Mouse (Mus musculus) thymus, postnatal 25 days (tissue): Measurements from ENCODE around the gene Abhd17b.
"Not testable (repeated sequence)": the region's sequence is repeated elsewhere in the genome, so short reads cannot be mapped to it uniquely, and the experiment has no call there.

Experiments
- DNase-seq: peaks from one replicate; pipeline ENCODE4 v3.0.0; 2022

Gene Abhd17b

GRCm38 (mm10) chr19:21652285-21653171 lies 457 bp upstream of the Abhd17b start, which contains the start of gene 1110059E24Rik:
TSS of gene 1110059E24Rik (minus strand) at chr19:21652976.
- peak; percentile 94 for DNase-seq

DNA sequence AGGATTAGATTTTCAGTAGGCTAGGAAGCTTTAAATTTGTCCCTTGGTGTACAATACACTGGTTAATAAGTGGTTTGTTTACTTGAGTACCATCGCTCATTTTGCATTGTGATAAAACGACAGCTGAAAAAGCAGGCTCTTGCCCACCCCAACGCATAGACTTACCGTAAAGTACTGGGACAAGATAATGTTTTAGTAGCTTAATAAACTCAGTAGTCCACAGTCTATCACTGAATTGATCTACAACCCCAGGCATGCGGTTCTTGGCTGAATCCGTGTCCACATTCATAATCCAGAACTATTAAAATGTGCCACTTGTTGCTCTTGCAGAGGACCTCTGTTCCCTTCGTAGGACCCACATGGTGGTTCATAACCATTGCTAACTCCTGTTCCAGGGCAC lies 1.8 kb downstream of the Abhd17b start:
- no peak for DNase-seq

DNA sequence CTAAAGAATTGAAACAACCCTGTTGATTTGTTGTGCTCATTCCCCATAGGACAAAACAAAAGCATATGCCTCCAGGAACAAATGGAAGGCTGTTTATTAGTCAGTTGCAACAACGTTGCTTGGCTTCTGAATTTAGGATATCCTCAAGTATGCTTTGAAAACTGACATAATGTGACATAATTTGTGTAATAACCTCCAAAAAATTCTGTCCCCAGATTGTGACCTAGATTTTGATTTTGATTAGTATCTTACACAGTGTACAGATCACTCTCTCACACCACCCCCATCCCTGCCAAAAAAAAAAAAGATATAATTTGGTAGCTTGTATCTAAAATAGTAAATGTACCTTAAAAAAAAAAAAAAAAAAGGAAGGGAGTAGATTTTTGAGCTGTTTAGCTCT lies 7.7 kb downstream of the Abhd17b start:
- DNase-seq: no peak

GRCm38 (mm10) chr19:21663756-21664456 lies 10.9 kb downstream of the Abhd17b start:
- DNase-seq: no peak

GRCm38 (mm10) chr19:21669650-21670049 lies 16.7 kb downstream of the Abhd17b start:
- DNase-seq: no peak

- DNase-seq: no peak
Observed at GRCm38 (mm10) chr19:21674354-21675096, 21.5 kb downstream of the Abhd17b start.

DNA sequence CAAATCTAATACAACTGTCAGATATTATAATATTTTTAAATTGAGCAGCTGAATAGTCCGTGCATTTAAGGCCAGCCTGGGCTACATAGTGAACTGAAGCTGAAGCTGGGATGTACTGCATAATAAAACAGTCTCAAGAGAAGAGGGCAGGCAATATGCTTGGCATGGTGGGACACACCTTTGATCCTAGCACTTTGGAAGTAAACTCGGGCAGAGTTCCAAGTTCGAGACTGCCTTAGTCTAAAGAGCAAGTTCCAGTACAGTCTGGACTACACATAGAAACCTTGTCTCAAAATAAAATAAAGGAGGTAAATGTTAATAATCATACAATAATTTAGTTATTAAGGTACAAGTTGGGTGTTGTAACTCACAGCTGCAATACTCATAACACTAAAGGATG lies 27.1 kb downstream of the Abhd17b start:
- no peak for DNase-seq

- DNase-seq: no peak
Observed at GRCm38 (mm10) chr19:21680986-21681385, 28.0 kb downstream of the Abhd17b start.

DNA sequence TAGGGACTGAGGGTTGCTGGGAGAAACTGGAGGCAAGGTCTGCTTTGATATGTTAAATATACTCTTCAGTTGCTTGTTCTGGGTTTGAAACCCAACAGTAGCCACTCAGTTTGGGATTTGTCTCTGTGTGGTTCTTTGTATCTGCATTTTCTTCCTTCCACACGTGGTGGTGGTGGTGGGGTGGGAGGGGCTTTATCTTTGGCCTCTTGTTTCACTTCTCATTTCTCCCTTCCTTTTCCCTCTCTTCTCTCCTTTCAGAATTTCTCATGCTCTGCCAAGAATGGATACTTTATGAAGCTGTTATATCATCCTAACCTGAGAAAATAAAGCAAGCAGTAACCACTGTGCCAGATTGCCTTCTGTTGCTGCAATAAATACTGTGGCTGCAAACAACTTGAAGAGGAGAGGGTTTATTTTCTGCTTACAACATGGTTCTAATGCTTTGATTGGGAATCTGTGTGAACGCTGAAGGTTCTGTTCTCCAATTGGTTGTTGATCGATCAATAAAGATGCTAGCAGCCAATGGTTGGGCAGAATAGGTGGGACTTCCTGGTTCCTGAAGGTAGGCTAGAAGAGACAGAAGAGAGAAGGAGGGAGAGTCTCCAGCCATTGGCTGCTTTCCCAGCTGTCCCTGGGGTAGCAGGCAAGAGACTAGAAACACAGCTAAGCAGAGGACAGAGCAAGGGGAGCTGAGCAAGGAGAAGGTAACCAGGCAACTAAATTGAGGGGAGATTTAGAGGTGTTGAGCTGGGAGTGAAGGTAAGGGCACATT lies 60.5 kb downstream of the Abhd17b start:
- DNase-seq: peak; percentile 70

DNA sequence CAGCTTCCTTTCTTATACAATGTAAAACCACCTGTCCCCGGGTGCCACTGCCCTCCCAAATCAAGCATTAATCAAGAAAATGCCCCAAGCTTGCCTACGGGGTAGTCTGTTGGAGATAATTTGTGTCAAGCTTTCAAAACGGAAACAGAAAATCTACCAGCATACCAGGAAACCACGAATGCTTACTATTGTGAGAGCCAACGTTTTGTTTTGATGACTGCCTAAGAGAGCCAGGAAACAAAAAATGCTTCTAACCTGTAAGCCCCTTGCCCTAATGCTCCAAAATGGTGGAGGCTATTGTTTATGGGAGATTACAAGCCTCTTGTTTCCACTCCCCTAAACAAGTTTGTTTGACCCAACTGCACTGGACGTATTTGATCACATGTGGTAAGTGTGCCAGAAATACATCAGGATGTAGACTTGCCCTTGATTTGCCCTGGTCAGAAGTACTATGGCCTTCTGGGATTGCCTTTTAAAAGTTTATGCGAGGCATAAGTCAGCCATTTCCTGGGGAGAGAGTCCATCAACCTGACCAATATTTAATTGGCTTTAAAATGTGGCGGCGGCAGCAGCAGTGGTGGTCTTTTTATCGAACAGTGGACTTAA lies 61.4 kb downstream of the Abhd17b start:
- DNase-seq: peak; percentile 3

DNA sequence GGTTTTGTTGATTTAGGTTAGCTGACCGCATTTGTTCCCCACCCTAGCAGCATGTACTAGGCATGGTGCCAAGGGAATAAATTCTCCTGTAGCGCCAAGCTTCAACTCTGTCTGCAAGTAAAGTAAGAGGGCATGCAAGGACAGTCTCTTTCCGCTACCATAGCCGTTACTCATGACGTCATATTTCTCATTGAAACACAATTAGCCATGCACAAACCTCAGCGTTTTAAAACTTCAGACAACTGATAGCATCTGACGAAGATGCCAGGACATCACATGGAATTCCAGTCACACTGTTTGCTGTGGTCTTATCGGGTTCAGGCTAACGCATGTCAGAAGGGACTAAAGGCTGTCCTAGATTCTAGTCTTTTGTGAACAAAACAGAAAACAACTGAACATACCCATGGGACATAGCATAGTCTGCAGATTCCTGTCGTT lies 62.0 kb downstream of the Abhd17b start:
- no peak for DNase-seq

- DNase-seq: no peak
Observed at GRCm38 (mm10) chr19:21715515-21715914, 62.5 kb downstream of the Abhd17b start.

DNA sequence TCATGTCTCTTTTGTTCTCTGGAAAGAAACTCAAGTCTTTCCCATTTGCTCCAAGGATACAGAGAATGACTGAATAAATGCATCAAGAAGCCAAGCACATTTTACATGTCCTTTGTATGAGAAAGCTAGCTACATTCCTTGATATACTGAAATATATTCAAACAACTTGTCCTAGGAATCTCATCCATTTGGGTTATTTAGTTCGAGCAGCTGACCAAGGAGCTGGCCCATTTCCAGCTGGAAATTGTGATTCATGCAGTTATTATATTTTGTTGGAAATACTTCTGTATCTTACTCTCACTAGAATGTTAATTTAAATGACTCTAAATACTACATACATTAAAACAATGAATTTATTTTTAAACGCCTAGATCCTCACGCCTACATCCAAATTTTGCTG lies 63.5 kb downstream of the Abhd17b start:
- no peak for DNase-seq

DNA sequence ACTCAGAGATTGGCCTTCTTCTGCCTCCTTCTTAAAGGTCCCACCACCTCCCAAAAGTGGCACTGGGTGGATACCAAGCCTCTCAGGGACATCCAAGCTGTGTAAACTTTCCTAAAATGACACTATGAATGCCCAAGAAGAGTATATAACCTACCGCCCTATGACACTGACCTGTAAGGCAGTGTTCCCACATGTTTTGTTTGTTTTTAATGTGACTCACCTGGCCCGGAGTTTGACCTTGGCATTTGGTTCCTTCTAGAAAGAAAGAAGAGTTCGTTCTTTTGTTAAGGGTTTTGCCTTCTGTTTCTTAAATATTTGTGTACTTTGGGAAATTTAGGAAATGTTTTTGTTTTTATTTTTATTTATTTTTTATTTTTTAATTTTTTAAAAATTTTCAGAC lies 66.2 kb downstream of the Abhd17b start:
- DNase-seq: no peak

DNA sequence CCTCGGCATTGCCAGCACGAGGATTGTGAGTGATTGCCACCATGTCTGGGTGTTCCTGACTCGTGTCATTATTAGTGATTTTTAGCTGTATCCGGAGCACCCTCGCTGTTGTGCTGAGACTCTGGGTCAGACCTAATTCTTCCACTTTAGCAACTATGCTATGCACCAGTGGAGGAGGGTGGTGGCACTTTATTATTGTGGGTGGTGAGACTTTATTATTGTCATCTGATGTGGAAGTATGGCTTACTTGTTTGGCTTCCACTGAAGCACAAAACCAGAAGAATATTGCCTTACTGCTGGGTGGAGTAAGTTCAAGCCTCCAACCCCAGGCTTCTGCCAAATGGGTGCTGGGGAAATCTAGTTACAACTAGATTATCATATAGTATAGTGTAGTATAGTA lies 68.0 kb downstream of the Abhd17b start:
- no peak for DNase-seq

GRCm38 (mm10) chr19:21723280-21723679 lies 70.3 kb downstream of the Abhd17b start:
- not testable (repeated sequence) for DNase-seq

- DNase-seq: no peak
Observed at GRCm38 (mm10) chr19:21723911-21724655, 71.1 kb downstream of the Abhd17b start.

GRCm38 (mm10) chr19:21725168-21725567 lies 72.2 kb downstream of the Abhd17b start:
- no peak for DNase-seq

DNA sequence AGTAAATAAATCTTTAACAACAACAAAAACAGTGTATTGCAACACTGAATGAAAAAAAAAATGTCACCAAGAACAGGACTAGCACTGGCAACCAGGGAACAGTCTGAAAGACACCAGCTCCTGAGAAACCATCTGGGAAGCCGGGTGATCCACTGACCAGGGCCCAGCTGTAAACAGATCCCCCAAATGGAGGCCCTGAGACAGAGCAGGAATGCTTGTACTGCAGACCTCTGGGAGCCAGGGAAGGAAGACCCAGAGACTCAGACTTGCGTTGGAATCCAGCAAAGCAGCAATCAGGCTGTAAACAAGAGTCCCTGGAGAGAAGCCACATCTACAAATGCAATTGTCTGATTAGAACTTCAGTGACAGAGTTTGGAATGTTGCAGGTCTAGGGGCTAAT lies 74.1 kb downstream of the Abhd17b start:
- DNase-seq: no peak

- DNase-seq: no peak
Observed at GRCm38 (mm10) chr19:21728342-21728741, 75.4 kb downstream of the Abhd17b start.

GRCm38 (mm10) chr19:21731887-21732286 lies 78.9 kb downstream of the Abhd17b start:
- no peak for DNase-seq
